Mouse (Mus musculus) thymus, postnatal 36 days (tissue): ENCODE results near the gene Gipc2.
"Not testable (repeated sequence)": the region's sequence is repeated elsewhere in the genome, so short reads cannot be mapped to it uniquely, and the experiment has no call there.

Source experiments
- DNase-seq, 2 experiments: peaks; one replicate each; pipeline ENCODE4 v3.0.0; 2022; ENCODE audit warnings: mixed read lengths in 2 of 2

The Gipc2 gene

GRCm38 (mm10) chr3:152152483-152152804, 13.6 kb downstream of the Gipc2 start:
- no peak for DNase-seq

DNA sequence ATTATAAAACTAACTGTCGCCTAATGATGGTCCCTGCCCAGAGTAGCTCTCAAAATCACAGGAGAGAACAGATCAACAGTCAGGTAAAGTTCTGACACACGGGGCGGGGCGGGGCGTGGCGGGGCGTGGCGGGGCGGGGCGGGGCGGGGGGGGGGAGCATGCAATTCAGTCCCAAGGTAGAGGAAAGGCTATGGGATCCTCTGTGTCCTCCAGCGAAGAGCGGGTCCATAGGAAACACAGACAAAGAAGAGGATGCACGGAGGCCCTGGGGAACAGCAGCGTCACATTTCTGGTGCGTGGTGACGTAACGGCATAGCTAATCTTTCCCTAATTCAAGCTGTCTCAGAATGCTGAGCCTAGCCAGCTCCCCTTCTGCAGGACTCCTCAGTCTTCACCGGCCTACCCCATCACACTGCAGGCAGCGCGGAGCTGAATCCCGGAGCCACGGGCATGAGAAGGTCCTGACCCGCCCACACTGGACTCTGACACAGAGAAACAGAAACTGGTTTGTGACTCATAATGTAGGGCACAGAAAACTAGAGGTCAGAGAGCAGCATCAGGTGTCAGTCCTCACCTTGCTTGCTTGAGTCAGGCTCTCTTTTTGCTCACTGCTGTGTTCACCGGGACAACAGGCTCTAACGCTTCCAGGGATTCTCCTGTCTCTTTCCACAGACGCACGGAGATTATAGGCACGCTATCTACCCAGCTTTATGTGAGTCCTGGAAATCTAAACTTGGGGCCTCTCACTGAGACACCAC, 14.1 kb downstream of the Gipc2 start:
- no peak for DNase-seq

DNA sequence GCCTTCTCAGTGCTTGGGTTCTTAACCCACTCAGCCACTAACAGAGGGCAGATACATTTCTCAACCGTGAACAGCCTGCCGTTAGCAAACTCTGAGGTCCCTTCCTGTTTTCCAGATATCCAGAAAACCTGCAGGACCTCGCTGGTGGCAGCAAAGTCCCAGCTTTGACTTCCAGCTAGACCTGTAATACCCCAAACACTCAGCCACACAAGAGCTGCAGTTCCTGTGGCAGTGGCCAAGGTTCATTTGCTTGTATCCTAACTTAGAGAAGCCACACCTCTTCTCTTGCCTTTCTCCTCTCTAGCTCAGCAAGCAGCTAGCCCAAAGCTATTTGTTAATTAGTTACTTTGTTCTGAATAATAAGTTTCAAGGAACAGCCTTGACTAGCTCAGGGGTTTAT, 16.2 kb downstream of the Gipc2 start:
- no peak for DNase-seq

GRCm38 (mm10) chr3:152149449-152149848, 16.6 kb downstream of the Gipc2 start:
- no peak for DNase-seq

DNA sequence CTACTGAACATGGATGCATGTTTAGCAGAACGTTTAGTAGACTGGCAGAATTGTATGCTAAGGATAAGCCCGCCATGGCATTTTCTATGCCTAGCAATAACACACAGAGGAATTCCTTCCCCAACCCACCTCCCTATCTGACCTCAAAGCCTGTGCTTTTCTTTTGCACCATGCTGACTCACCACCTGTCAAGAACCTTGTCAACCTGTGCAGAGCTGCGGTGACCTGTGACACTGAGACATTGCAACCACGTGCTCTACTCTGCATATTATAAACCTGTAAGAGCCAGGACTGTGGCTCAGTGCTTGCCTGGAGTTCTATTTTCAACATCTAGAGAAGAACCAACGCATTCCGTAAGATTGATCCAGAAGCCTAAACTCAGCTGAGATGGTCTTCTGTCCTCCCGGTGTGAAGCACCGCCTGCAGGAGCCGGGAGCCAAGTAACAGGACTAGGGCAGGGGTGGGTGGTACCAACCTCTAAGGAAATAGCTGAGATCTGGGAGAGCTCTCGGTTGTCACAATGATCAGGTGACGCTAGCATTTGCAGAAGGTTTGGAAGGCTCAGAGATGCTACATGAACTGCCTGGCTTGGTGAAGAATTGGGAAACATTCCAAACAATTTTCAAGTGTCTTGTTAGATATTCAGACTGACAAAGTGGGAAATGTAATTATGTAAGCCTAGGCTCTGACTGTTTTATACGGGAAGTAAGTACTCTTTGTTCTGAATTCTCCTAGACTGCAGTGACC, 18.8 kb downstream of the Gipc2 start:
- no peak for DNase-seq

- no peak for DNase-seq
These were observed 20.8 kb downstream of the Gipc2 start for GRCm38 (mm10) chr3:152145186-152145585.

- no peak for DNase-seq
These were observed 22.9 kb downstream of the Gipc2 start for GRCm38 (mm10) chr3:152142989-152143695.

GRCm38 (mm10) chr3:152142146-152142545, 23.9 kb downstream of the Gipc2 start:
- DNase-seq: no peak

DNA sequence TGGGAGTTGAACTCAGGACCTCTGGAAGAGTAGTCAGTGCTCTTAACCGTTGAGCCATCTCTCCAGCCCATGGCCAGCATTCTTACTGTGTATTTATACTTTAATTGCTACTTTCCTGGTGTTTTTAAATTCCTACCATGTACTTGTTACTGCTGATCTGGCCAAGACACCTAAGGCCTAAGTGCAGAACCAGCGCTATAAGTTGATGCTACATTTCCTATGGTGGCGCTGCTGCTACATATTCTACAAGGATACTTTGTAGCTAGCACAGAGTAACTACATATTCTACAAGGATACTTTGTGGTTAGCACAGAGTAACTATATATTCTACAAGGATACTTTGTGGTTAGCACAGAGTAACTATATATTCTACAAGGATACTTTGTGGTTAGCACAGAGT, 26.7 kb downstream of the Gipc2 start:
- not testable (repeated sequence) for DNase-seq

DNA sequence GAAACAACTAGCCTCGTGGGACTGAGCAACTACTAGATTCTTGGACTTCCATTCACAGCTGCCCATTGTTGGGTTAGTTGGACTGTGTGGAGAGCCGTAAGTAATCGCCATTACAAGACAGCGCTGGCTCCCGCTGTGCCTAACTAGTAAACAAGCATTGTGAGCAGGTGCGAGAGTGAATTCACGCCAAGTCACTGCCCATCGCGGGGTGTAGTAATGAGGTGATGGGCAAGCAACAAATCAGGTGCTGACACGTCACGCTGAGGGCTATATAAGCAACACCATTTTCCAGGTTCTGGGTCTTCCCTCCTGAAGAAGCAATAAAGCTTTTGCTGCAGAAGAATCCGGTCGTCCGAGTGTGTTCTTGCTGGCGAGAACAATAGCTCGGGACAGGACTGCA, 29.9 kb downstream of the Gipc2 start:
- not testable (repeated sequence) for DNase-seq

DNA sequence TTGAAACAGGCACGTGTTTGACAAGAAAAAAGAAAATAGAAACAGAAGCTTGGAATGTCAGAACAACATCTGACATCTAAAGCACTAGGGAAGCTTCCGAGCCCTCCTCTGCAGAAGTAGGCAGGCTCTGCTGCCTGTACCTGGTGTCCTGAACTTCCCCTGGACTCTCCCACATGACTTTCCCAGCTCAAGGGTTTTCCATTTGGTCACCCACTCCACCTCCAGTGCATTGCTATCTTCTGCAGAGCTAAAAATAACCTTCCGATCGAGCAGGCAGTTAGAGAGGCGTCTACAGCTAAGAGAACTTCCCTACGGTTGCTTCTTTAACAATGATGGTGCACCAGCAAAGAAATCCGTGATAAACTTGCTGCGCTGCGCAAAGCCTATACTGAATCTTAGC, 32.4 kb downstream of the Gipc2 start:
- DNase-seq: no peak

DNA sequence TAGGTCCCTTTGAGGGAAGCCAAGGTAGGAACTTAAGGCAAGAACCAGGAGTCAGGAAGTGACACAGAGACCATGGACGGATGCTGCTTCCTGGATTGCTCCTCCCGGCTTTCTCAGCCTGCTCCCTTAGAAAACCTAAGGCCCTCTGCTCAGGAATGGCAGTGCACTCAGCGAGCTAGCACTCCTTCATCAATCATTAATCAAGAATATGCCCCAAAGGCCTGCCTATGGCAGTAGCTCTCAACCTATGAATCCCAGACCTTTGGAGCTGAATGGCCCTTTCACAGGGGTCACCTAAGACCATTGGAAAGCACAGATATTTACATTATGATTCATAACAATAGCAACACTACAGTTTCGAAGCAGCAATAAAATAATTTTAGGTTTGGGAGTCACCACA, 35.1 kb downstream of the Gipc2 start:
- DNase-seq: no peak

- DNase-seq: not testable (repeated sequence)
These were observed 36.6 kb downstream of the Gipc2 start for GRCm38 (mm10) chr3:152129426-152129825.

- DNase-seq: no peak
These were observed 37.4 kb downstream of the Gipc2 start for GRCm38 (mm10) chr3:152128631-152129030.

- no peak for DNase-seq
These were observed 38.9 kb downstream of the Gipc2 start for GRCm38 (mm10) chr3:152127144-152127543.

DNA sequence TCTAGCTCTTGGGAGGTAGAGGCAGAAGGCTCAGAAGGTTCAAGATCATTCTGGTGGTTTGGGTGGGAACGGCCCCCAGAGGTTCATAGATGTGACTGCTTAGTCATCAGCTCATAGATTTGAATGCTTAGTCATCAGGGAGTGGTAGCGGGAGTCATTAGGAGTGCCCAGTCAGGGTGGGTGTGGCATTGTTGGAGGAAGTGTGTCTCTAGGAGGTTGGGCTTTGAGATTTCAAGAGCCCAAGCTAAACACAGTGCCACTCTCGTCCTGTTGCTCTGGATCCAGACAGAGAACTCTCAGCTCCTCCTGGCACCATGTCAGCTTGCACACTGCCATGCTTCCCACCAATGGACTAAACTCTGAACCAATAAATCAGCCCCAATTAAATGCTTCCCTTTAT, 43.3 kb downstream of the Gipc2 start:
- DNase-seq: no peak

DNA sequence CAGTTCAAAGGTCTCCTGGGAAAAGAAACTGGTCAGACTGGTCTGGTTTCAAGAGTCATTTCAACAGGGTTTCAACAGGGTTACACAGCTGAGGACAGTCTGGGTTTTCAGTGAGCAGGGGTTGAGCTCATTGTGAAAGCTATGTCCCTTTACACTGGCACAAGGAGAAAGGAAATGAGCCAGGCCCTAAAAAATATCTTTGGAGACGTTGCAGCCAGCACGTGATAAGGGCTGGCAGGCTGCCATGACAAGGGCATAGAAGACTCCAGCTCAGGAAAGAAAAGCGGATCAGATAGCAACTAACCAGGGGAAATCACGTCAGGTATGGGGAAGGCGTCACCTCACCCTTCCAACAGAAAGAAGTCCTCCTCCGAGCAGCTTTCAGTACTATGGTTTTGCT, 43.9 kb downstream of the Gipc2 start:
- DNase-seq: no peak

DNA sequence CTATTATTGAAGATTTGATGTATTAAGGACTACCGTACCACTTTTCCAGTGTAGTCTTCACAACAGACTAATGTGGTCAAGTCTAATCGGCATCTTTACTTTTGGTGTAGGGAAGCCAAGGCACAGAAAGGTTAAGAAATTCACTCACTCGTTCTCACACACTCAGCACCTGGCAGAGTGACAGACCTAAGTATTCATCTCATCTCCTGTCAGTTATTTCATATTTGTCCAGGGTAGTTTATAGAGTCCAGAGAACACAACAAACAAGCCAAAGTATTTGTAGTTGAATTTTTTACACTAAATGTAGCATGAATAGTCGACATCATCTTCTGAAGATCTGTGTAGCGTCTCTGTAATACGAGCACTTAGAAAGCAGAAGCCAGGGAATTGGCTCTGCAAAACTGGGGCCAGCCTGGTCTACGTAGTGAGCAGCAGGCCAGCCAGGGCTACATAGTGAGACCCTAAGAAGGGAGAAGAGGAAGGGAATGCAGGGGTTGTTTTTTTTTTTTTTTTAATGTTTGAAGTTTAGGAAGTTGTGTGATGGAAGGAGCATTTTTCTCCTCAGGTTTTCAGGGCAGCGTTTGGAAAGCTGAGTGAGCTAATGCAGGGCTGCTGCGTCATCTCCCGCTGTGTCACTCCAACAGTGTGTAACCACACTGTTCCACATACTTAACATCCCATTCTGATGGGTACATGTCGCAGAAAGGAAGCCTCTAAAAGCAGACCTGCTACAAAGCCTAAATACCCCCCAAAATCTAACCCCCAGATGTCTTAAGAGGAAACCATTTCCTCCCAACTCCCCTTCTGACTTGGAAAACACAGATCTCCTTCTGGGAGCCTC, 44.6 kb downstream of the Gipc2 start:
- no peak for DNase-seq

DNA sequence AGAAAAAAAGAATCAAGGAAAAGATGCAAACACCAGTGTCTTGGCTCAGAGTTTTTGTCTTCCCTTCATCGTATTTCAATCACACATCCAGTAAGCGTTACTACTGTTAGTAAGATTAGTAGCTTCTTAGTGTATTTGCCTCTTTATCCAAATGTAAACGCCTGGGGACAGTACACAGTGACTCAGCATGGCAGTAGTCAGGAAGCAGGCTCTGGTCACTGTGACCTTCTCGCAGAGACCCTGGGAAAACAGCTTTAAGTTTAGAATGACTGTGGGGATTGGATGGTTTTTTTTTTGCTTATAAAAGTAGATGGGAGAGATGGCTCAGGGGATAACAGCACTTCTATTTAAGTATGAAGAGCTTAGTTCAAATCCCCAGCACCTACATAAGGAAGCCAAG, 46.0 kb downstream of the Gipc2 start:
- DNase-seq: no peak

- DNase-seq: no peak
These were observed 48.1 kb downstream of the Gipc2 start for GRCm38 (mm10) chr3:152117941-152118340.

GRCm38 (mm10) chr3:152116140-152116539, 49.9 kb downstream of the Gipc2 start:
- DNase-seq: no peak

DNA sequence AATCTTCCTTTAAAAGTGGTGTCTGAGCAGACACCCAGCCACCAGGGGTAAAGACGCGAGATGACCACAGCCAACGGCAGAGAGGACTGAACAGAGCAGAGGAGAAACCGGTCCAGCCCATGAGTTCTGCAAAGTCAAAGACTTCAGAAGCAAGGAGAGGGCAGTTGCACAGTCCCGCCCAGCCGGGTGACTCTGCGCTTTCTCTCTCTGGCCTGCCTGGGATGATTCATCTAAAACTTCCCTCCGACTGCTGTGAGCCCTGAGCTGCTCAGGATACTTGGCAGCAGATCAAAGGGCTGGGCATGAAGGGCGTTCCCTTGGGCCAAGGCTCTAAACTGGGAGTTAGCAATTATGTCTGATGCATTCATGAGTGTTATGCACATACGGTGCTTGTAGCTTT, 51.2 kb downstream of the Gipc2 start:
- no peak for DNase-seq

DNA sequence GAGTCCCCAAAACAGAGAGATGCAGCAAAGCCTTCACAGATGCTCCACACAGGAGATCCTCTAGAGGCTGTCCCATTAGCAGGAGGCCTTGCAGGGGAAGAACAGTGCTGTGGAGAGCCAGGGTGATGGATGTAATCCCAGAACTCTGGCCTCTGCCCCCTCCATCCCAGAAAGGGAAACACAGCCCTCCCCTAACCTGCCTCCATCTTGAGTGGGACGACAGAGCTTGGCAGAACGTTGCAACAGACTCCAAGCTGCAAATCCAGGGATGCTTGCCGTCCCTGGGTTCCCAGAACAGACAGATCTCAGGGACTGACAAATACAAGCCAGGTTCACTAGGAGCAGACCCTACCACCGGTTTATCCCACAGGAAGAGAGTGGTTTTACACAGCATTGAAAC, 51.8 kb downstream of the Gipc2 start:
- DNase-seq: no peak
